Mouse (Mus musculus): ENCODE data around the gene Eme1. TPM values are rescaled to one million over a fixed set of nuclear protein-coding genes. Genes with fewer than 3 reads are reported as not detected.
"Not testable (repeated sequence)": the region's sequence is repeated elsewhere in the genome, so short reads cannot be mapped to it uniquely, and the experiment has no call there.

Eme1 gene
- under 1 TPM; 0.28 to 0.86 TPM for total RNA-seq (2021)

GRCm38 (mm10) chr11:94653663-94654436 is at the start of gene Eme1, which contains the start of gene Mrpl27:
Gene Eme1 (minus strand): TSS chr11:94653964.
Gene Mrpl27 (plus strand): TSS chr11:94653767.
- DNase-seq (ENCODE audit: extremely low spot score in 1 of 2, low spot score in 2 of 2), result peak; percentile 79 to 88
- intact Hi-C loops (cut with DNase I), result no loop called here

- intact Hi-C loops (cut with DNase I), result no loop called here
- DNase-seq (ENCODE audit: extremely low spot score in 1 of 2, low spot score in 2 of 2), result no peak
These were observed 48.4 kb upstream of the Eme1 start for GRCm38 (mm10) chr11:94702216-94702610.

GRCm38 (mm10) chr11:94701401-94702215 is 47.8 kb upstream of the Eme1 start:
- intact Hi-C loops (cut with DNase I), result no loop called here
- DNase-seq (ENCODE audit: extremely low spot score in 1 of 2, low spot score in 2 of 2), result no peak

GRCm38 (mm10) chr11:94699399-94699798 is 45.6 kb upstream of the Eme1 start:
- DNase-seq (ENCODE audit: extremely low spot score in 1 of 2, low spot score in 2 of 2), result no peak
- intact Hi-C loops (cut with DNase I), result no loop called here

- intact Hi-C loops (cut with DNase I), result no loop called here
- DNase-seq (ENCODE audit: extremely low spot score in 1 of 2, low spot score in 2 of 2), result no peak
These were observed 44.1 kb upstream of the Eme1 start for GRCm38 (mm10) chr11:94697703-94698464.

GRCm38 (mm10) chr11:94697140-94697539 is 43.4 kb upstream of the Eme1 start:
- no peak for DNase-seq (ENCODE audit: extremely low spot score in 1 of 2, low spot score in 2 of 2)
- intact Hi-C loops (cut with DNase I), result no loop called here

- intact Hi-C loops (cut with DNase I), result no loop called here
- DNase-seq (ENCODE audit: extremely low spot score in 1 of 2, low spot score in 2 of 2), result no peak
These were observed 41.7 kb upstream of the Eme1 start for GRCm38 (mm10) chr11:94695508-94695907.

- DNase-seq (ENCODE audit: extremely low spot score in 1 of 2, low spot score in 2 of 2); intact Hi-C loops (cut with DNase I): not testable (repeated sequence)
These were observed 38.7 kb upstream of the Eme1 start for GRCm38 (mm10) chr11:94692502-94692901.

GRCm38 (mm10) chr11:94687178-94687577 is 33.4 kb upstream of the Eme1 start:
- intact Hi-C loops (cut with DNase I), result no loop called here
- no peak for DNase-seq (ENCODE audit: extremely low spot score in 1 of 2, low spot score in 2 of 2)

GRCm38 (mm10) chr11:94682427-94682826 is 28.7 kb upstream of the Eme1 start:
- no peak for DNase-seq (ENCODE audit: extremely low spot score in 1 of 2, low spot score in 2 of 2)
- intact Hi-C loops (cut with DNase I), result no loop called here

GRCm38 (mm10) chr11:94681640-94682039 is 27.9 kb upstream of the Eme1 start:
- intact Hi-C loops (cut with DNase I), result no loop called here
- no peak for DNase-seq (ENCODE audit: extremely low spot score in 1 of 2, low spot score in 2 of 2)

- intact Hi-C loops (cut with DNase I), result no loop called here
- DNase-seq (ENCODE audit: extremely low spot score in 1 of 2, low spot score in 2 of 2), result no peak
These were observed 26.9 kb upstream of the Eme1 start for GRCm38 (mm10) chr11:94680639-94681038.

GRCm38 (mm10) chr11:94677607-94678145 is 23.9 kb upstream of the Eme1 start:
- intact Hi-C loops (cut with DNase I), result no loop called here
- no peak for DNase-seq (ENCODE audit: extremely low spot score in 1 of 2, low spot score in 2 of 2)

GRCm38 (mm10) chr11:94676754-94677606 is 23.2 kb upstream of the Eme1 start, which contains the start of gene Xylt2:
Gene Xylt2 (minus strand): TSS chr11:94677515.
- intact Hi-C loops (cut with DNase I), result no loop called here

GRCm38 (mm10) chr11:94676308-94676707 is 22.5 kb upstream of the Eme1 start:
- DNase-seq (ENCODE audit: extremely low spot score in 1 of 2, low spot score in 2 of 2), result no peak
- intact Hi-C loops (cut with DNase I), result no loop called here

More at GRCm38 (mm10) chr11:94676754-94677606, 23.2 kb upstream of the Eme1 start, which contains the start of gene Xylt2:
- peak; percentile 84 to 94 for DNase-seq (ENCODE audit: extremely low spot score in 1 of 2, low spot score in 2 of 2)

- intact Hi-C loops (cut with DNase I), result no loop called here
- DNase-seq (ENCODE audit: extremely low spot score in 1 of 2, low spot score in 2 of 2), result no peak
These were observed 21.7 kb upstream of the Eme1 start for GRCm38 (mm10) chr11:94675446-94675845.

GRCm38 (mm10) chr11:94674984-94675383 is 21.2 kb upstream of the Eme1 start:
- no peak for DNase-seq (ENCODE audit: extremely low spot score in 1 of 2, low spot score in 2 of 2)
- intact Hi-C loops (cut with DNase I), result no loop called here

- intact Hi-C loops (cut with DNase I), result no loop called here
- no peak for DNase-seq (ENCODE audit: extremely low spot score in 1 of 2, low spot score in 2 of 2)
These were observed 11.5 kb upstream of the Eme1 start for GRCm38 (mm10) chr11:94665281-94665680.
